Mouse (Mus musculus) myocyte (in vitro differentiated cells): ENCODE measurements around the gene Adamts8. TPM values are rescaled to one million over a fixed set of nuclear protein-coding genes. Genes with fewer than 3 reads are reported as not detected.

Experiments
- H3K27me3 ChIP-seq: one replicate; pipeline ENCODE4 v1.6.1; 2011; ENCODE audit not compliant: control insufficient read depth, insufficient read depth, insufficient read length
- H3K36me3 ChIP-seq: one replicate; pipeline ENCODE4 v1.6.1; 2011; ENCODE audit not compliant: control insufficient read depth, insufficient read depth
- H3K4me2 ChIP-seq: one replicate; pipeline ENCODE4 v1.6.1; 2011; ENCODE audit warnings: low read depth, control low read depth
- H3K4me3 ChIP-seq: one replicate; pipeline ENCODE4 v1.5.1; 2011; ENCODE audit warnings: mild to moderate bottlenecking, control low read depth, moderate library complexity
- H3K79me2 ChIP-seq: one replicate; pipeline ENCODE4 v1.6.1; 2011; ENCODE audit not compliant: control insufficient read depth, insufficient read depth
- H3ac ChIP-seq: one replicate; pipeline ENCODE4 v1.6.1; 2011; ENCODE audit not compliant: control insufficient read depth, insufficient read length
- CEBPB ChIP-seq: IDR thresholded peaks from 2 replicates; pipeline ENCODE4 v1.6.1; 2011; ENCODE audit warnings: mild to moderate bottlenecking, moderate library complexity; ENCODE audit not compliant: poor library complexity, insufficient read depth, severe bottlenecking
- E2F4 ChIP-seq: IDR thresholded peaks from one replicate; pipeline ENCODE4 v1.6.1; 2011; ENCODE audit warnings: mild to moderate bottlenecking, control low read depth, moderate library complexity; ENCODE audit not compliant: insufficient read depth
- MAX ChIP-seq: IDR thresholded peaks from one replicate; pipeline ENCODE4 v1.6.1; 2011; ENCODE audit warnings: low read depth, mild to moderate bottlenecking, control low read depth
- MYOD1 ChIP-seq, 3 experiments: IDR thresholded peaks; one replicate each; pipeline ENCODE4 v1.6.1; 2011; ENCODE audit warnings: control low read depth in 2 of 3, low read depth in 2 of 3, mild to moderate bottlenecking in 2 of 3, moderate library complexity in 1 of 3; ENCODE audit not compliant: insufficient read length in 2 of 3, control insufficient read depth in 1 of 3
- MYOG ChIP-seq, 3 experiments: IDR thresholded peaks; one replicate each; pipeline ENCODE4 v1.6.1; 2011; ENCODE audit warnings: control low read depth in 2 of 3, low read depth in 2 of 3, mild to moderate bottlenecking in 2 of 3; ENCODE audit not compliant: insufficient read length in 2 of 3, control insufficient read depth in 1 of 3, insufficient read depth in 1 of 3
- POLR2A ChIP-seq: IDR thresholded peaks from one replicate; pipeline ENCODE4 v1.6.1; 2011; ENCODE audit warnings: low read depth, mild to moderate bottlenecking, control low read depth, moderate library complexity; ENCODE audit not compliant: insufficient read length
- POLR2AphosphoS2 ChIP-seq: IDR thresholded peaks from one replicate; pipeline ENCODE4 v1.6.1; 2011; ENCODE audit warnings: low read depth, control low read depth; ENCODE audit not compliant: insufficient read length
- REST ChIP-seq: IDR thresholded peaks from one replicate; pipeline ENCODE4 v1.6.1; 2011; ENCODE audit warnings: mild to moderate bottlenecking, control low read depth, moderate library complexity; ENCODE audit not compliant: insufficient read depth, insufficient read length
- SRF ChIP-seq: IDR thresholded peaks from one replicate; pipeline ENCODE4 v1.6.1; 2011; ENCODE audit warnings: low read depth; ENCODE audit not compliant: control insufficient read depth, insufficient read length
- TCF12 ChIP-seq: IDR thresholded peaks from one replicate; pipeline ENCODE4 v1.6.1; 2011; ENCODE audit warnings: mild to moderate bottlenecking, control low read depth; ENCODE audit not compliant: poor library complexity, insufficient read depth, severe bottlenecking
- TCF3 ChIP-seq: IDR thresholded peaks from one replicate; pipeline ENCODE4 v1.6.1; 2011; ENCODE audit warnings: low read depth, control low read depth; ENCODE audit not compliant: insufficient read length
- USF1 ChIP-seq: IDR thresholded peaks from one replicate; pipeline ENCODE4 v1.6.1; 2011; ENCODE audit warnings: low read depth, mild to moderate bottlenecking, control low read depth, moderate library complexity
- polyA plus RNA-seq: library from polyadenylated mRNA; unstranded; fragments of >200 nt; fragmentation: generic; extraction: Trizol; gene quantifications from one replicate; pipeline ENCODE4 v1.2.1, GENCODE M21; 2012; ENCODE audit warnings: missing spikeins

Gene Adamts8
- polyA plus RNA-seq, 1 experiment, result not detected

DNA sequence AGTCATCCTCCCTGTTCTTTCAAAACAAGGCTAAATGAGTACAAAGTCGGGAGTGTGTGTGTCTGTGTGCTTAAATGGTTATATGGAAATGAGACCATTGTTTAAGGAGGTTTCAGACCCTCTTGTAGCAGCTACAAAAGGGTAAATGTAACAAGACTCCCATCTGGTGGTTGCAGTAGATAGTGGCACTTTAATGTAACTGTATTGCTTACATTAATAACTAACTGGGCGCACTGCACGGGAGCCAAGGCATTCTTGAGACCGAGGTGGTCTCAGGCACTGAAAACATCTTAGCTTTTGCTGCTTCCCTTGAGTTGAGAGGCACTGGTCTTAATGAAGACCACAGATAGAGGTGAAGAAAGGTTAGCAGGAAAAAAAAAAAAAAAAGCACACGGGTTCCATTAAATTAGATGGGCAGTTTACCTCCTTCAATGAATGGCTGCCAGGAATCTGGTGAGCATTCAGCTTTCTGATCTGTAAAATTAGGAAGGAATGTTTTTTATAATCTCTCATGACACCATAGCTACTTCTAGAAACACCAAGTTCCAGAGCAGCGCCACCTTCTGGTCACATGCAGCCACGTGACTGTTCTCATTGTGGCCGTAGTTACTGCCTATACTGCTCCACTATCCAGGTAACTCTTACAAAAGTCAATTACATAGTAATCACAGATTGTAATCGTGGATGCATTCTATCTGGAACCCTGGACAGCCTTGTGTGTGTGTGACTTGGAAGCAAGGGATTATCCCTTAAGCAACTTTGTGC lies 5.5 kb upstream of the Adamts8 start:
- no peak overlapping the region for H3ac ChIP-seq
- H3K27me3 ChIP-seq, result peaks cover 31% of the 10 kb centered on the region
- no peak overlapping the region for H3K4me2 ChIP-seq
- no peak overlapping the region for H3K4me3 ChIP-seq
- no peaks in the 10 kb centered on the region for H3K36me3 ChIP-seq
- no peak for TF ChIP-seq TCF3
- no peak for TF ChIP-seq CEBPB
- no peak for TF ChIP-seq E2F4
- peak; percentile 77 for TF ChIP-seq USF1
- no peaks in the 10 kb centered on the region for H3K79me2 ChIP-seq

DNA sequence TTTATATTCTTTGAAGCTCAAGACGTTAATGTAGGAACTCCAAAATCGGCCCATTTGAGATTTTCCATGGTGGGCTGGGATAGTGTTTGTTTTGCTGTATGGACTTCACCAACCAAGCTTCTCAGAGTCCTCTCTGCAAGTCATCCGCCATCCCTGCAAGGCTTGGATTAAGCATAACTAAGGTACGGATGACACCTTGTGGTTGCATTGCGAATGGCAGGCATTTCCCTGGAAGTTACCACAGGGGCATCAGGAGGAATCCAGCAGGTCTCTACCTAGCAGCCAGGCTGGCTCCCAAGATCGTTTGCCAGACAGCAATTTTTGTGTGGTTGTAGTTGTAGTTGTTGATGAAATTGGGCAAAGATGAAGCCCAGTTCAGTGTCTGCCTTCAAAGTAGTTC lies 2.0 kb upstream of the Adamts8 start:
- Histone ChIP-seq H3K79me2 (no peaks in the 10 kb centered on the region), H3K27me3 (peaks cover 49% of the 10 kb centered on the region), H3K4me2 (no peak overlapping the region), H3K4me3 (no peak overlapping the region), H3ac (no peak overlapping the region), H3K36me3 (no peaks in the 10 kb centered on the region)
- no peak for TF ChIP-seq POLR2AphosphoS2
- no peak for TF ChIP-seq USF1
- TF ChIP-seq POLR2A, result no peak
- no peak for TF ChIP-seq REST
- TF ChIP-seq E2F4, result no peak
- no peak for TF ChIP-seq MYOG (IDR thresholded peaks at IDR 0.05; ENCODE audit: control insufficient read depth in 1 of 3, insufficient read depth in 1 of 3, insufficient read length in 2 of 3, low read depth in 2 of 3)

DNA sequence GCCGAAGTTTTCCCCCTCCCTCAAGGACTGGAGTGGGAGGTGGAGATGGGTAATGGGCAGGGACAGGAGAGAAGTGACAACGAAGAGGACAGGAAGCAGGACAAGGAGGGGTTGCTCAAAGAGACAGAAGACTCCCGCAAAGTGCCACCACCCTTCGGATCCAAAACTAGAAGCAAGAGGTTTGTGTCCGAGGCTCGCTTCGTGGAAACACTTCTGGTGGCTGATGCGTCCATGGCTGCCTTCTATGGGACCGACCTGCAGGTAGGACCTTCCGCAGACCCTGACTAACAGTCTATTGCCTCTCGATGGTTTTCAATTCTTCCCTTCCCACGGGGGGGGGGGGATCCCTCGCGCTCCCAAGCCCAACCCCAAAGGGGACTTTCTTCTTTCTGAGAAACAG lies 979 bp downstream of the Adamts8 start:
- Histone ChIP-seq H3K27me3 (peaks cover 46% of the 10 kb centered on the region), H3K4me3 (no peak overlapping the region)
- TF ChIP-seq SRF, result no peak
- TF ChIP-seq MAX, result no peak
- no peak for TF ChIP-seq USF1
- no peak for TF ChIP-seq TCF3

DNA sequence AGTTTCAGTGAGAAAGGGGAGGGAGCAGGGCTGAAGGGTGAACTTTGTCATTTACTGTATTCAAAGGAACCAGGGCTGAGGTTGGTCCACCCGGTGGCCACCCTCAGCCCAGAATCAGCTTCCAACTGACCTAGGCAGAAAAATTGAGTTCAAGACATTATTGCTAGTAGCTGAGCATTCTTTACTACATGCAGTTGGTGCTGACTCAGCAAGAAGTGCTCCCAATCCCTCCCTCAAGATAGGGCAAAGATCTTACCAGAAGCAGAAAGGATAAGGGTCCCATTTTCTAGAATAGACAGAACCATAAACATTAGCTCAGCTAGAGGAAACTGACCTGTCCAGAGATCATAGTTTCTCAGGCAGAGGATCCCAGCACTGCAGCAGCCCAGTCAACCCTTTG lies 1.9 kb downstream of the Adamts8 start:
- no peaks in the 10 kb centered on the region for H3K79me2 ChIP-seq
- H3K36me3 ChIP-seq, result no peaks in the 10 kb centered on the region
- TF ChIP-seq CEBPB (no peak), MYOG (IDR thresholded peaks at IDR 0.05; ENCODE audit: control insufficient read depth in 1 of 3, insufficient read depth in 1 of 3, insufficient read length in 2 of 3, low read depth in 2 of 3) (no peak), TCF3 (no peak), REST (no peak), SRF (no peak), USF1 (no peak), MAX (no peak), E2F4 (no peak), TCF12 (no peak), POLR2AphosphoS2 (no peak), POLR2A (no peak), MYOD1 (IDR thresholded peaks at IDR 0.05; ENCODE audit: control insufficient read depth in 1 of 3, insufficient read length in 2 of 3, low read depth in 2 of 3) (no peak)
- no peak overlapping the region for H3K4me2 ChIP-seq
- peaks cover 46% of the 10 kb centered on the region for H3K27me3 ChIP-seq
- no peak overlapping the region for H3ac ChIP-seq
- no peak overlapping the region for H3K4me3 ChIP-seq

More for the DNA sequence above, 979 bp downstream of the Adamts8 start:
- H3K36me3 ChIP-seq, result no peaks in the 10 kb centered on the region
- H3K4me2 ChIP-seq, result no peak overlapping the region
- peak overlapping the region; percentile 25 for H3ac ChIP-seq
- H3K79me2 ChIP-seq, result no peaks in the 10 kb centered on the region

DNA sequence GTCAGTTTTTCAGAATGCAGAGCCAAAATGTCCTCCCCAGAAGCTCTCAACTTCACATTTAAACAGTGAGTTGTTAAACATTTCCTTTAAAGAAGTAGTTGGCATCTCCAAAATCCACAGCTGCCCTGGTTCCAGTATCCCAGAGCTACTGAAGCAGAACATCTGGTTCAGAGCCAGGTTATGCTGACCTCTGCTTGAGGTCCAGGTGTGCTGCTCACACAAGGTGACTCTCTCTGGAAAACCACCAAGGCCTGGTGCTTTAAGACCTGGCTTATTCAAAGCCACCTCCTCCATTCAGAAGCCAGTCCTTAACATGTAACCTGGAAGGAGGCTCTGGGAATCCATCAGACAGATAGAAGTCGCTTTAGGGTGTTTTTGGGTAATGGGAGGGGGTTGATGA lies 2.9 kb downstream of the Adamts8 start:
- no peak overlapping the region for H3ac ChIP-seq
- no peak for TF ChIP-seq TCF12
- TF ChIP-seq MYOD1 (IDR thresholded peaks at IDR 0.05; ENCODE audit: control insufficient read depth in 1 of 3, insufficient read length in 2 of 3, low read depth in 2 of 3), result no peak
- TF ChIP-seq REST, result no peak
- TF ChIP-seq CEBPB, result no peak
- no peak for TF ChIP-seq MYOG (IDR thresholded peaks at IDR 0.05; ENCODE audit: control insufficient read depth in 1 of 3, insufficient read depth in 1 of 3, insufficient read length in 2 of 3, low read depth in 2 of 3)
- no peak for TF ChIP-seq USF1
- no peak for TF ChIP-seq TCF3
- TF ChIP-seq MAX, result no peak
- no peak for TF ChIP-seq POLR2A
- no peak for TF ChIP-seq POLR2AphosphoS2
- TF ChIP-seq SRF, result no peak
- TF ChIP-seq E2F4, result no peak
- H3K27me3 ChIP-seq, result peaks cover 46% of the 10 kb centered on the region
- no peaks in the 10 kb centered on the region for H3K79me2 ChIP-seq
- H3K36me3 ChIP-seq, result no peaks in the 10 kb centered on the region
- no peak overlapping the region for H3K4me3 ChIP-seq
- H3K4me2 ChIP-seq, result no peak overlapping the region
